Mouse (Mus musculus) lung, embryonic 16.5 days (tissue): ENCODE measurements around the gene Repin1. TPM values are rescaled to one million over a fixed set of nuclear protein-coding genes. Genes with fewer than 3 reads are reported as not detected.

ENCODE experiments used
- ATAC-seq: fragments of 200-750 bp; cut with Nextera tagmentation; 2 replicates; pipeline ENCODE4 v1.8.0; 2017; ENCODE audit warnings: low read depth, mild to moderate bottlenecking, moderate library complexity
- H3K27ac ChIP-seq: fragments of 300-500 bp; sonication (generic); 2 replicates; pipeline ENCODE4 v1.5.1; 2014; ENCODE audit warnings: mild to moderate bottlenecking, control low read depth, low read length
- H3K27me3 ChIP-seq: fragments of 300-500 bp; sonication (generic); 2 replicates; pipeline ENCODE4 v1.6.1; 2014; ENCODE audit warnings: low read depth, low read length, mixed read lengths; ENCODE audit not compliant: control insufficient read depth, insufficient read depth
- H3K36me3 ChIP-seq: fragments of 300-500 bp; sonication (generic); 2 replicates; pipeline ENCODE4 v1.6.1; 2014; ENCODE audit warnings: low read length; ENCODE audit not compliant: control insufficient read depth, insufficient read depth
- H3K4me1 ChIP-seq: fragments of 300-500 bp; sonication (generic); replicated peaks from 2 replicates; pipeline ENCODE4 v1.6.1; 2014; ENCODE audit warnings: low read length, mixed read lengths; ENCODE audit not compliant: control insufficient read depth, insufficient read depth
- H3K4me2 ChIP-seq: fragments of 300-500 bp; sonication (generic); 2 replicates; pipeline ENCODE4 v1.6.1; 2014; ENCODE audit warnings: low read depth, low read length, control low read depth
- H3K4me3 ChIP-seq: fragments of 300-500 bp; sonication (generic); 2 replicates; pipeline ENCODE4 v1.5.1; 2014; ENCODE audit warnings: mild to moderate bottlenecking, low read length, control low read depth
- H3K9ac ChIP-seq: fragments of 300-500 bp; sonication (generic); 2 replicates; pipeline ENCODE4 v1.6.1; 2014; ENCODE audit warnings: low read length, control low read depth
- H3K9me3 ChIP-seq: fragments of 300-500 bp; sonication (generic); 2 replicates; pipeline ENCODE4 v1.6.1; 2016; ENCODE audit warnings: low read length; ENCODE audit not compliant: control insufficient read depth
- WGBS: fragments of 180-500 bp; shearing (Covaris S2); extraction: QIAGEN DNeasy Blood & Tissue Kit; methylation state at CpG from one replicate; pipeline ENCODE4 v1.1.7; 2014; 5-methylcytosine and 5-hydroxymethylcytosine counted together
- polyA plus RNA-seq: library from polyadenylated mRNA; unstranded; fragments of >200 nt; fragmentation: Nextera tagmentation; extraction: Ambion mirVana; gene quantifications from 2 replicates; pipeline ENCODE4 v1.2.1, GENCODE M21; 2015

The Repin1 gene
- polyA plus RNA-seq, 1 experiment from 2014 or later: 32.3 TPM

- ATAC-seq: no peak
- H3K27ac ChIP-seq: peak overlapping the region; percentile 64
- H3K36me3 ChIP-seq: no peaks in the 10 kb centered on the region
- H3K9me3 ChIP-seq: no peaks in the 10 kb centered on the region; the same call in 1 of the 2 replicates
- WGBS: 42% methylated on average over 10 of the region's 10 CpGs
- H3K4me3 ChIP-seq: no peak overlapping the region
- no peak overlapping the region for H3K4me2 ChIP-seq
- no peak overlapping the region; the same call in 1 of the 2 replicates for H3K9ac ChIP-seq
- H3K4me1 ChIP-seq: peaks cover 20% of the 10 kb centered on the region
- H3K27me3 ChIP-seq: no peaks in the 10 kb centered on the region
Observed at GRCm38 (mm10) chr6:48573280-48573679, 20.4 kb upstream of the Repin1 start.

- H3K4me1 ChIP-seq: peaks cover 17% of the 10 kb centered on the region; the same call in 1 of the 2 replicates
- H3K27me3 ChIP-seq: no peaks in the 10 kb centered on the region
- H3K4me3 ChIP-seq: no peak overlapping the region
- ATAC-seq: no peak
- no peak overlapping the region for H3K27ac ChIP-seq
- no peak overlapping the region for H3K9ac ChIP-seq
- H3K36me3 ChIP-seq: no peaks in the 10 kb centered on the region
- H3K4me2 ChIP-seq: no peak overlapping the region
- 62% methylated on average over 3 of the region's 3 CpGs for WGBS
- H3K9me3 ChIP-seq: no peaks in the 10 kb centered on the region; the same call in 1 of the 2 replicates
Observed at GRCm38 (mm10) chr6:48573981-48574380, 19.7 kb upstream of the Repin1 start.

GRCm38 (mm10) chr6:48578736-48579135, 14.9 kb upstream of the Repin1 start:
- 17% methylated on average over 5 of the region's 5 CpGs for WGBS
- Histone ChIP-seq H3K9ac (no peak overlapping the region), H3K4me2 (peak overlapping the region; percentile 33; the same call in 1 of the 2 replicates), H3K4me3 (no peak overlapping the region), H3K4me1 (peaks cover 6% of the 10 kb centered on the region; the same call in 1 of the 2 replicates), H3K27me3 (no peaks in the 10 kb centered on the region), H3K9me3 (no peaks in the 10 kb centered on the region), H3K36me3 (no peaks in the 10 kb centered on the region), H3K27ac (peak overlapping the region; percentile 90)
- no peak for ATAC-seq

- H3K27ac ChIP-seq: peak overlapping the region; percentile 90
- no peaks in the 10 kb centered on the region for H3K27me3 ChIP-seq
- 15% methylated on average over 5 of the region's 5 CpGs for WGBS
- H3K9me3 ChIP-seq: no peaks in the 10 kb centered on the region
- peak overlapping the region; percentile 36 for H3K9ac ChIP-seq
- peak; percentile 85 for ATAC-seq
- no peak overlapping the region for H3K4me3 ChIP-seq
- peaks cover 6% of the 10 kb centered on the region; the same call in 1 of the 2 replicates for H3K4me1 ChIP-seq
- no peaks in the 10 kb centered on the region for H3K36me3 ChIP-seq
- H3K4me2 ChIP-seq: peak overlapping the region; percentile 33; the same call in 1 of the 2 replicates
Observed at GRCm38 (mm10) chr6:48579215-48579648, 14.5 kb upstream of the Repin1 start.

GRCm38 (mm10) chr6:48581257-48581656, 12.4 kb upstream of the Repin1 start:
- no peaks in the 10 kb centered on the region for H3K36me3 ChIP-seq
- H3K4me2 ChIP-seq: no peak overlapping the region
- no peaks in the 10 kb centered on the region for H3K27me3 ChIP-seq
- H3K9ac ChIP-seq: no peak overlapping the region
- H3K9me3 ChIP-seq: no peaks in the 10 kb centered on the region
- 40% methylated on average over 3 of the region's 3 CpGs for WGBS
- H3K4me3 ChIP-seq: no peak overlapping the region
- peaks cover 6% of the 10 kb centered on the region; the same call in 1 of the 2 replicates for H3K4me1 ChIP-seq
- no peak for ATAC-seq
- H3K27ac ChIP-seq: no peak overlapping the region

- no peak for ATAC-seq
- H3K4me3 ChIP-seq: no peak overlapping the region
- no peak overlapping the region for H3K27ac ChIP-seq
- WGBS: 68% methylated on average over 3 of the region's 3 CpGs
- no peaks in the 10 kb centered on the region for H3K27me3 ChIP-seq
- no peaks in the 10 kb centered on the region for H3K9me3 ChIP-seq
- peaks cover 6% of the 10 kb centered on the region; the same call in 1 of the 2 replicates for H3K4me1 ChIP-seq
- no peak overlapping the region for H3K9ac ChIP-seq
- H3K36me3 ChIP-seq: no peaks in the 10 kb centered on the region
- no peak overlapping the region for H3K4me2 ChIP-seq
Observed at GRCm38 (mm10) chr6:48582037-48582436, 11.6 kb upstream of the Repin1 start.

GRCm38 (mm10) chr6:48589194-48589750, 4.4 kb upstream of the Repin1 start, which contains the start of gene Gm45021:
Gene Gm45021, plus strand, starts transcription at chr6:48589610.
- Histone ChIP-seq H3K4me2 (no peak within 1 kb of the TSS), H3K4me1 (peaks cover 5% of the 10 kb centered on the region), H3K36me3 (no peaks in the 10 kb centered on the region), H3K4me3 (no peak within 1 kb of the TSS), H3K9me3 (no peaks in the 10 kb centered on the region), H3K9ac (0 out of 2 replicates have a peak within 1 kb of the TSS, but pooled peaks have one; percentile 19), H3K27ac (no peak within 1 kb of the TSS), H3K27me3 (no peaks in the 10 kb centered on the region)
- no peak for ATAC-seq
- WGBS: 14% methylated on average over 6 of the region's 6 CpGs

- Histone ChIP-seq H3K4me3 (no peak overlapping the region), H3K4me2 (no peak overlapping the region), H3K27me3 (no peaks in the 10 kb centered on the region), H3K9me3 (peaks cover 8% of the 10 kb centered on the region), H3K9ac (no peak overlapping the region), H3K4me1 (peaks cover 15% of the 10 kb centered on the region), H3K36me3 (peaks cover 7% of the 10 kb centered on the region), H3K27ac (no peak overlapping the region)
- ATAC-seq: no peak
- 85% methylated on average over 3 of the region's 3 CpGs for WGBS
Observed at GRCm38 (mm10) chr6:48591221-48591845, 2.4 kb upstream of the Repin1 start.

- no peak for ATAC-seq
- H3K27me3 ChIP-seq: no peaks in the 10 kb centered on the region
- peaks cover 12% of the 10 kb centered on the region for H3K36me3 ChIP-seq
Observed at GRCm38 (mm10) chr6:48591871-48592270, 1.8 kb upstream of the Repin1 start.

More at GRCm38 (mm10) chr6:48591871-48592270, 1.8 kb upstream of the Repin1 start:
- Histone ChIP-seq H3K4me3 (no peak overlapping the region), H3K4me1 (peaks cover 15% of the 10 kb centered on the region), H3K9ac (no peak overlapping the region), H3K4me2 (no peak overlapping the region), H3K9me3 (peaks cover 13% of the 10 kb centered on the region), H3K27ac (no peak overlapping the region)
- 86% methylated on average over 6 of the region's 6 CpGs for WGBS
